Mouse (Mus musculus): ENCODE data around the gene Gm8247. TPM values are rescaled to one million over a fixed set of nuclear protein-coding genes. Genes with fewer than 3 reads are reported as not detected.
"Not testable (repeated sequence)": the region's sequence is repeated elsewhere in the genome, so short reads cannot be mapped to it uniquely, and the experiment has no call there.

Gene Gm8247
- not detected in 2 replicates for total RNA-seq (2014; rRNA removed)
- polyA plus RNA-seq (2015; fragmentation: Nextera tagmentation; extraction: Ambion mirVana), result not detected in 2 replicates

- 96% methylated on average over 4 of the region's 4 CpGs for WGBS
- H3K27me3 ChIP-seq (ENCODE audit: insufficient read depth, low read length); H3K9ac ChIP-seq; H3K36me3 ChIP-seq (ENCODE audit: insufficient read depth); H3K9me3 ChIP-seq (ENCODE audit: low read length); H3K4me1 ChIP-seq (ENCODE audit: insufficient read depth); H3K4me3 ChIP-seq (ENCODE audit: low read depth, low read length); H3K27ac ChIP-seq (ENCODE audit: low read depth, low read length); H3K4me2 ChIP-seq (ENCODE audit: low read depth); DNase-seq; ATAC-seq: not testable (repeated sequence)
Observed at GRCm38 (mm10) chr14:44582853-44583252, at the start of gene Gm8247. Gene Gm8247, plus strand, starts transcription at chr14:44583153.

- not testable (repeated sequence) for H3K27ac ChIP-seq (ENCODE audit: low read depth, low read length); H3K4me2 ChIP-seq (ENCODE audit: low read depth); H3K4me1 ChIP-seq (ENCODE audit: insufficient read depth); H3K36me3 ChIP-seq (ENCODE audit: insufficient read depth); H3K9me3 ChIP-seq (ENCODE audit: low read length); H3K9ac ChIP-seq; DNase-seq; H3K4me3 ChIP-seq (ENCODE audit: low read depth, low read length); H3K27me3 ChIP-seq (ENCODE audit: insufficient read depth, low read length); ATAC-seq
- 79% methylated on average over 3 of the region's 5 CpGs for WGBS
Observed at GRCm38 (mm10) chr14:44547961-44548360, 35.0 kb upstream of the Gm8247 start.

DNA sequence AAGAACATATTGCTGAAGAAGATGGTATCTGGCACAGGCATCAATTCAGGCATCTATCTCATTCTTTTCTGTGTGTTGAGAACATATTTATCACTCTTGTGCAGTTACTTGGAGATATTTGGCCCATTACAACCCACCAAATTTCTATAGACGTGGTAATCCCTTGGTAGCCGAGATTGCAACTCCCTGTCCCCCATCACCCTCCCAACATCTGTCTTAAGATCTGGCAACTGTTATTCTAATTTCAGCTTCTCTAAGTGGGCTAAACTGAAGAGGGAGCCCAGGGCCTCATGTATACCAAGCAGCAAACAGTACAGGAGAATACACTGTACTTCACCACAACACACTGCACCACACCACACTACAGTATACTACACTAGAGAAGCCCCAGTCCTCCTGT, 8.8 kb downstream of the Gm8247 start:
- not testable (repeated sequence) for H3K9me3 ChIP-seq (ENCODE audit: low read length); DNase-seq; H3K36me3 ChIP-seq (ENCODE audit: insufficient read depth); H3K4me2 ChIP-seq (ENCODE audit: low read depth); ATAC-seq; H3K27ac ChIP-seq (ENCODE audit: low read depth, low read length); H3K4me3 ChIP-seq (ENCODE audit: low read depth, low read length); H3K27me3 ChIP-seq (ENCODE audit: insufficient read depth, low read length); H3K9ac ChIP-seq; H3K4me1 ChIP-seq (ENCODE audit: insufficient read depth)
- whole genome bisulfite sequencing, result 73% methylated on average over 2 of the region's 2 CpGs

GRCm38 (mm10) chr14:44627737-44628136, 44.8 kb downstream of the Gm8247 start, which contains the start of gene Gm5624:
Gene Gm5624, minus strand, starts transcription at chr14:44627938.
- H3K27me3 ChIP-seq (ENCODE audit: insufficient read depth, low read length); H3K9ac ChIP-seq; H3K4me3 ChIP-seq (ENCODE audit: low read depth, low read length); H3K4me1 ChIP-seq (ENCODE audit: insufficient read depth); H3K4me2 ChIP-seq (ENCODE audit: low read depth); DNase-seq; ATAC-seq; H3K36me3 ChIP-seq (ENCODE audit: insufficient read depth); H3K27ac ChIP-seq (ENCODE audit: low read depth, low read length); H3K9me3 ChIP-seq (ENCODE audit: low read length): not testable (repeated sequence)
- 75% methylated on average over 4 of the region's 4 CpGs for WGBS

Other genes starting within 250 kb of the Gm8247 start
- not detected in 2 replicates for gene Gm5930, start 244.6 kb upstream of the Gm8247 start, total RNA-seq (2014; rRNA removed)
- gene Gm5930, start 244.6 kb upstream of the Gm8247 start, polyA plus RNA-seq (2015; fragmentation: Nextera tagmentation; extraction: Ambion mirVana), result not detected in 2 replicates
- gene Gm8229, start 217.8 kb upstream of the Gm8247 start, total RNA-seq (2014; rRNA removed), result not detected in 2 replicates
- not detected in 2 replicates for gene Gm8229, start 217.8 kb upstream of the Gm8247 start, polyA plus RNA-seq (2015; fragmentation: Nextera tagmentation; extraction: Ambion mirVana)
- gene Gm3371, start 172.5 kb upstream of the Gm8247 start, total RNA-seq (2014; rRNA removed), result not detected in 2 replicates
- gene Gm3371, start 172.5 kb upstream of the Gm8247 start, polyA plus RNA-seq (2015; fragmentation: Nextera tagmentation; extraction: Ambion mirVana), result not detected in 2 replicates
- not detected in 2 replicates for gene Gm8232, start 149.5 kb upstream of the Gm8247 start, total RNA-seq (2014; rRNA removed)
- gene Gm8232, start 149.5 kb upstream of the Gm8247 start, polyA plus RNA-seq (2015; fragmentation: Nextera tagmentation; extraction: Ambion mirVana), result not detected in 2 replicates
- gene BC061237, start 90.7 kb upstream of the Gm8247 start, total RNA-seq (2014; rRNA removed), result not detected in 2 replicates
- gene BC061237, start 90.7 kb upstream of the Gm8247 start, polyA plus RNA-seq (2015; fragmentation: Nextera tagmentation; extraction: Ambion mirVana), result not detected in 2 replicates
- not detected in 2 replicates for gene Gm17093, start 64.9 kb upstream of the Gm8247 start, total RNA-seq (2014; rRNA removed)
- not detected in 2 replicates for gene Gm17093, start 64.9 kb upstream of the Gm8247 start, polyA plus RNA-seq (2015; fragmentation: Nextera tagmentation; extraction: Ambion mirVana)
- 0.31 TPM in 1 of 2 replicates, not detected in the other for gene Gm5624, start 44.8 kb downstream of the Gm8247 start, total RNA-seq (2014; rRNA removed)
- not detected in 2 replicates for gene Gm5624, start 44.8 kb downstream of the Gm8247 start, polyA plus RNA-seq (2015; fragmentation: Nextera tagmentation; extraction: Ambion mirVana)
- not detected in 2 replicates for gene Gm8257, start 123.3 kb downstream of the Gm8247 start, total RNA-seq (2014; rRNA removed)
- not detected in 2 replicates for gene Gm8257, start 123.3 kb downstream of the Gm8247 start, polyA plus RNA-seq (2015; fragmentation: Nextera tagmentation; extraction: Ambion mirVana)
- gene Gm8267, start 167.2 kb downstream of the Gm8247 start, total RNA-seq (2014; rRNA removed), result not detected in 2 replicates
- gene Gm8267, start 167.2 kb downstream of the Gm8247 start, polyA plus RNA-seq (2015; fragmentation: Nextera tagmentation; extraction: Ambion mirVana), result not detected in 2 replicates

Measured in forebrain, postnatal 0 days (tissue).